Mouse (Mus musculus): ENCODE measurements around the gene Rpp25.

GRCm38 (mm10) chr9:57549186-57549585 lies 45.4 kb downstream of the Rpp25 start:
- TF ChIP-seq CTCF (IDR thresholded peaks at IDR 0.05; ENCODE audit: insufficient read depth, low read length) (no peak), POLR2A (IDR thresholded peaks at IDR 0.05; ENCODE audit: borderline replicate concordance, extremely low read depth, low read depth, low read length) (no peak)

Data from lung, adult 2 months (tissue).